Mouse (Mus musculus) testis, postnatal 10 days (tissue): ENCODE data around the gene Ripk3.

Source experiments
- DNase-seq: peaks from one replicate; pipeline ENCODE4 v3.0.0; 2021; ENCODE audit warnings: low spot score

Gene Ripk3

DNA sequence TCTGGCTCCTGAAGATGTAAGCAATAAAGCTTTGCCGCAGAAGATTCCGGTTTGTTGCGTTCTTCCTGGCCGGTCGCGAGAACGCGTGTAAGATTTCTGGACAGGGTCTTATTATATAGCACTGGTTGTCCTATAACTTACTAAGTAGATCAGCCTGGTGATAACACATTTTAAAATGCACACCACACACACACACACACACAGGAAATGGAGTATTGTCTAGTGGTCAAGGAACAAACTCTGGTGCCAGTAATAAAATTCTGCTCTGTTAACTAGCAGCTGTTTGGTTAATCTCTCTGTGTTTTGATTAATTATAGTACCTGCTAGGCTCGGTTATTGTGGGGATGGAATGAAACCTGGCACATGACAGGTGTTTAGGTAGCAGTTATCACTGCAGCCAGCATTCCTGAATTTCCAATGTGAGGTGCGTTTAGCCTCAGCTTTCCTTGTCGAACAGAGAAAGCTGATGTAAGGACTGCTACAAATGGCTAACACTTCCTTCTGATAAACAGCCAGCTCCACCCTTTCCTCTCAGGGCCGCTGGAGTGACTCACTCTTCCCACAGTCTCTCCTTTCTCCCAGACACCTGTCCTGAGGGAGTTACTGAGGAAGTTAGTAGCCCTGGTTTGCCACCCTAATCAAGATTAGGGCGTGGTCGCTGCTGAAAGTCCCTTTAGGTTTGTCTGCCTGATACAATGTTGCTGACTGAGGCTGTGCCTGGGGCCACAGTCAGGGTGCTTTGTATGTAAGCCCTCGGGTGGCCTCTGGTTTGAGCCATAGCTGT is 6.9 kb upstream of the Ripk3 start:
- DNase-seq: peak; percentile 40

DNA sequence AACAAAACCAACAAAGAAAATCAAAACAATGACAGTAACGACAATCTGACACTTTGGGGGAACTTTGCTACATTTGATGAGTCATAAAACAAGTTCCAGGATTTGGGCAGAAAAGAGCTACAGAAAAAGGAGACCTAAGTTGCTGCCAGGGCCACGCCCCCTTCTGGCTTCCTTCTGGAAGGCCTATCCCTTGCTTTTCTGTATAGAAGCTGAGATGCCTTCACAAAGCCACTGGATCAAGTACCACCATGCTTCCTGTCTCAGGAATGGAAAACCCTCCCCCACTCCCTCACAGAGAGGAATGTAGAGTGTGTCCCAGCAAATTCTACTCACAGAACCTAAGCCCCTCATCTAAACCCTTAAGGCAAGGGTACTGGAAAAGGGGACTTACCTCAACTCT is 5.3 kb upstream of the Ripk3 start:
- peak; percentile 60 for DNase-seq

DNA sequence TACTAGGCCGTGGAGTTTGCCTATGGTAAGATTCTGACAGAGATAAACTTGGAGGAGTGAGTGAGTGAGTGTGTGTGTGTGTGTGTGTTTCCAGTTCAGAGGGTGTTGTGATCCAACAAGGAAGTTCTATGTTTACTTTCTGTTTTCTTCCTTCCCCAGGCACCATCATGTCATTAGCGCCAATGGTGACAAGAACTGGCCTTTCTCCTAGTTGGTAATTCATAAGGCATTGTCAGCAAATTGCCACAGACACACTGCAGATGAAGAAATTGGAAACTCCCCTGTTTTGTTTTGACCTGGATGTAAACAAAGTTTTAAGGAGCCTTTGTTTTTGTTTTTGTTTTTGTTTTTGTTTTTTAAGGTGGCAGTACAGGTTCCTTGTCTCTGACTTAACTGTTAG is 4.8 kb upstream of the Ripk3 start:
- DNase-seq: no peak

DNA sequence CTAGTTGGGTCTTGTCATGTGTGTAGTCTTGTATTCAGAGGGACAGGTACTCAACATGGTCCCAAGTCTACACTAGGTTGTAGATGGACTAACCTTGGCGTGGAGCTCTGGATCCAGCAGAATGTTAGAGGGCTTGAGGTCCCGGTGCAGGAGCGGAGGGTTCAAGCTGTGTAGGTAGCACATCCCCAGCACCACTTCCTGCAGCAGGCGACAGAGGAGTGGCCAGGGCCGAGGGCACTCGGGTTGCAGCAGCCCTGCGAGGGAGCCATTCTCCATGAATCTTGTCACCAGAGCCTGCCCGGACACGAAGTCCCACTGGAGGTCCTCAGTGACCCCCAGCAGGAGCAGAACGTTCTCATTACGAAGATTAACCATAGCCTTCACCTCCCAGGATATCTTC is 934 bp downstream of the Ripk3 start:
- peak; percentile 43 for DNase-seq

GRCm38 (mm10) chr14:55785195-55785594 is 3.5 kb downstream of the Ripk3 start:
- no peak for DNase-seq

- DNase-seq: peak; percentile 43
Measured at GRCm38 (mm10) chr14:55783958-55784235, 4.8 kb downstream of the Ripk3 start, which contains the start of gene Adcy4. Adcy4 (minus strand) TSS chr14:55784095.

- DNase-seq: peak; percentile 50
Measured at GRCm38 (mm10) chr14:55783171-55783957, 5.3 kb downstream of the Ripk3 start.

DNA sequence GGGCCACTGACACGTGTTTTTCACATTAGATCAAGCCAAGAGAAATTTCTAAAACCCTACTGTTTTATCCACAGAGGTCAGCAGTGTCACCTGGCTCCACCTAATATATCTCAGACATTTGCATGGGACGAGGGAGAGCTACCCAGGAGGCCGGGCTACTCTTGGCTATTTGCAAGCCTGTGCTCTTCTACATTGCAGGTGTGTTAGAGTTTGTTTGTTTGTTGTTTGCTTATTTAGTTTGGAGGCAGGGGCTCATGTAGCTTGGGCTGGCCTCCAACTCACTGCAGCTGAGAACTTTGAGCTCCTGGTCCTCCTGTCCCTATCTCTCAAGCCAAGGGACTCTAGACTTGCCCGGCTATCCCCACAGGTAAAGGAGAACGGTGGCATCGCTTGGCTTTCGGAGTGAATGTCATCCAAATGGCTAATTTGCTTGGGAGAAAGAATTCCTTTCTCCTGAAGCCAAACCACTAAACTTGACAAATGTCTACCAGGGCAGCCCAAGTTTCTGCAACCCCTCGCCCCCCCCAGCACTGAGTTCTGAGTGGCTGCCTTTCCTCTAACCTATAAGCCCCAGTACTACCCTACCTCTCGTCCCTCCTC is 6.2 kb downstream of the Ripk3 start:
- DNase-seq: peak; percentile 40

DNA sequence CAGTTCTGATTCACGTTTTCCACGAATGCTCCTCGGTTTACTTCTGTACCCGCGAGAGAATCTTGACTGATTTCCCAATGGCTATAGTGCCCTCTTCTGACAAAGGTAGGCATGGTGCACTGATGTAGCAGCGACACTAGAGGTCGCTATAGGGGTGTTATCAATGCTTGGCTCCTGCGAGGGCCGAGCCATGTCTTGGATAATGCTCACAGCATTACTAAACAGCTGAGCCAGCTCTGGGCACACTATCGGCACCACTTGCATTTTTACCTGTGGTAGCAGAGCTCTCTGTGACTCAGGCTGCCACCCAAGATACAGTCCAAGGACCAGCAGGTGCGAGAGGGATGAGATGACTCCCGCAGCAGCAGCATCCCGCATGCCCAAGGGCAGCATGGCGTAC is 7.4 kb downstream of the Ripk3 start:
- peak; percentile 58 for DNase-seq

DNA sequence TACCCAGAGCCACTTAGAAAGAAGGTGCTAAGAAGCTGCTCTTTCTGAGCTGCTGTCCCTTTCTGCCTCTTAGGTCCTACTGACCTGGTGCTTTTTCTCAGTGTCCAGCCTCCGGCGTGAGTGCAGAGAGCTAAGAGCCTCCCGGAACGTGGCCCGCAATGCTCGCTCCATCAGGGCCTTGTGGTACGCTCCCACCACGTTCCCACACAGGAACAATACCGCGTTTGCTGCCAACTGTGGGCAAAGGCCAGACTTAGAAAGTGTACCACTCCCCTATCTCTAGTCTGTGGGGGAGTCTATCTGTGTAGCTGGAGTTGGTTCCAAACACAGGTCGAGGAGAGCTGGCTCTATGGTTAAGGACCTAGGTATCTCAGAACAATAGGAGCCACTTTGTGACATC is 7.9 kb downstream of the Ripk3 start:
- peak; percentile 45 for DNase-seq

GRCm38 (mm10) chr14:55779656-55780055 is 9.0 kb downstream of the Ripk3 start:
- peak; percentile 47 for DNase-seq

- peak; percentile 39 for DNase-seq
Measured at GRCm38 (mm10) chr14:55778686-55779085, 10.0 kb downstream of the Ripk3 start.

- peak; percentile 39 for DNase-seq
Measured at GRCm38 (mm10) chr14:55777806-55778205, 10.9 kb downstream of the Ripk3 start.

DNA sequence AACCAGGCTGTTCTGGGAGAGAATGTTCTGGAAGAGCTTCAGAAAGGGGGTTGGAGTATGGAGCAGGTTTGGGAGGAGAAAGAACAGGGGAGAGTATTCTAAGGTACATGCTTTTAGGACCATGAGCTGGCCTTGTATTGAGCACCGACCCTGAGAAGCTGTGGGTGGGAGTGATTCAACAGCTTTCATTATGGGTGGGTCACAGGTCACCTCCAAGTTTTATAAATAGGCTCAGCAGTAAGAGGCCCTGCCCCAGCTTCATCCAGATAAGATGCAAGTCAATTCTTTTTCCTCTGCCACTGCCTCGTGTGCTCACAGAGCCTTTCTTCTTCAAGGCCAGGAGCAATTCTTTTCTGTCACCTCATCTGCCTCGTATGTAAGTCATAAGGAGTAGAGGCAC is 11.5 kb downstream of the Ripk3 start:
- DNase-seq: peak; percentile 33

DNA sequence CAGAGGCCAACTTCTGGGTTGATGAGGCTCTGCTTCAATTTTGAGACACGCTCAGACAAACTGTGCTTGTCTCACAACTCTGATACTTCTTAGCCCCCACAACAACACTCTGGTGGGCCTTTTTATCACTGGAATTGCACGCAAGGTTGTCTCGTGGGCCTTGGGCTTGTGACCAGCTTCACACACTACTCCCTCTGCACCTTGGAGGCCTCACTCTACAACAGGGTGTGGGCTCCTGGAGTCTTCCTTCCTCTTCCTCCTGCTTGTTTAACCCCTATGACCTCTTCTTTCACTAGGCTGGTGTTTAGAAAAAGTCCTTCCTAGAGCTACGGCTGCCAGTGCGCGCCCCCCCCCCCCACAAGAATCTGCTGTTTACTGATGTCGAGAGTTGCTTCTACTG is 12.0 kb downstream of the Ripk3 start:
- peak; percentile 27 for DNase-seq

DNA sequence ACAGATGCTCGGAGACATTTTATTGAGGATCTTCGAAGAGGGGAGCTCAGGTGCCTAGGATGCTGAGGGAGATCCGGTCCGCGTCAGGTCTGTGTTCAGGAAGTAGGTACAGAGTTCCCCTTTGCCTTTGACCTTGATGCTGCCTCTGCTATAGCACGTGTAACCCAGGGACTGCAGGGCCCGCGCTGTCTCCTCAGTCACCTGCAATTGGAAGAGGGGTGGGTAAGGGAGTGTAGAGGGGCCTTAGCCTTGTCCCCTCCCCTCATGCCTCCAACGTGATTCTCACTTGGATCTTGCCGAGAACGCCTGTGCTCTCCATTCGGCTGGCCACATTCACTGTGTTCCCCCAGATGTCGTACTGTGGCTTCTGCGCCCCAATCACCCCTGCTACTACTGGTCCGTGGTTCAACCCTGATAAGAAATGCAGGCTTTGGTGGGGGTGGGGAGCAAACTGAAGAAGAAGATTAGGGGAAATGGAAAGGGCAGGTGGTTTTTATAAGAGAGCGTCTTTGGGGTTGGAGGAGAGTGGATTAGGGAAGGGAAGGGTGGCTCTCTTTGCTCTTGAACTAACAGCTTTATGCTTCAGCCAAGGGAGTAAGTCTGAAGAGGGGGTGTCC is 19.5 kb downstream of the Ripk3 start:
- DNase-seq: no peak

DNA sequence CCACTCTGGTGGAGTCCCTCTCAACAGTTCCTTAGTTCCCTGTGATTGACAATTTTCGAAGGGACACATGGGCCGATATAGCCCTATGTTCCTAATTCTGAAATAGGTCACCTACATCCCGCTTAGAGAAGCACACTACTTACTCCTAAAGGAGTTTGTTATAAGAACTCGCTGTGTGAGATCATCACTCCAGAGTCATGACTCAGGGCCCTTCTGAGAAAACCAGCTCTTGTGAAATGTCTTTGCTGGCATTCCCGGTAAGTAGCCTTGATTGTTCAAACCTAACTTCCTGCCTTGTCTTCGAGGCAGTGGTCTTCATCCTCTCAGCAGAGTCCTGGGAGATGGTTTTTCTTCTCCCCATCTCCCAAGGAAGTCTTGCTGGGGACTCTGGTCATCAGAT is 20.1 kb downstream of the Ripk3 start:
- DNase-seq: no peak

GRCm38 (mm10) chr14:55767519-55768414 is 20.9 kb downstream of the Ripk3 start:
- DNase-seq: peak; percentile 68

DNA sequence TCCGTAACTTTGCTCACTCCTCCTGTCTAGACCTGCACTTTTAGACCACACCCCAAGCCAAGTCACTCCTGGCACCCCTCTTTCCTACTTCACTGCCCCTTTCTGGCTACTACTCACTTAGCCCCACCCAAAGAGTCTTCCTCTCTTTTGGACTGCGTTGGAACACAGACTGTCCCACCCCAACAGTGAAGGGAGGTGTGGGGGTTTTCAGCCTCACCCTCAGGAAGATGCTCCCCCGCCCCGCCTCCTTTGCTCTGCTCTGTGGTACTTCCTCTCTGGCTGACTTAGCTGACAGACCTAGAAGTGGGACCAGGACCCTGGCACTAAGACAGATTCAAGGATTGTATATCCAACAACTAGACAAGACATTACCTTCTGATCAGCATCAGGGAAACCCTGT is 23.0 kb downstream of the Ripk3 start, which contains the start of gene Ltb4r1:
Gene Ltb4r1 (plus strand): TSS at position 267 of the 400 bp plus-strand sequence.
- DNase-seq: no peak

DNA sequence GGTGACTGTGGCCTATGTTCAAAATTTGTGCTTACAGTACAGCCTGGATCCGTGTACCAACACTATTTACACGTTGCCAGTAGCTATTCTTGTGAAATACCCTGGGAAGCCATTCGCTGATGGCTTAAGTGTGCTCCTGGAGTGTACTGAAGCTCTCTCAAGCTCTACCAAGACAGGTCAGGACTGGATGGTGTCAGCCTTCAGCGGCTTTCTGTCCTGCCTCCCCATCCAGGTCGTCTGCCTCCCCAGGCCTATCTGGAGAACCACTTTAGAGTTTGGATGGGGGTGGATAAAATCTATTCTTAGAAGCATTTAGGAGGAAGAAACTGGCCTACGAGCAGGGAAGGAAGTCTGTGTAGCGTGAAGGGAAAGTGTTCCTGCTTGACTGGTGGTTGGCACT is 25.5 kb downstream of the Ripk3 start:
- no peak for DNase-seq

GRCm38 (mm10) chr14:55762001-55762821 is 26.5 kb downstream of the Ripk3 start:
- DNase-seq: peak; percentile 71
